Mouse (Mus musculus) hindbrain, embryonic 12.5 days (tissue): ENCODE measurements around the gene Mb. TPM values are rescaled to one million over a fixed set of nuclear protein-coding genes. Genes with fewer than 3 reads are reported as not detected.

Experiments used
- polyA plus RNA-seq: library from polyadenylated mRNA; unstranded; fragments of >200 nt; fragmentation: Nextera tagmentation; extraction: Ambion mirVana; gene quantifications from 2 replicates; pipeline ENCODE4 v1.2.1, GENCODE M21; 2016

The Mb gene
- polyA plus RNA-seq, 1 experiment from 2014 or later = 0.80 TPM

Other genes starting within 250 kb of the Mb start
- gene Zfp251, start 179.2 kb downstream of the Mb start, polyA plus RNA-seq = 38.5 and 40.1 TPM in 2 replicates
- 12.0 and 12.4 TPM in 2 replicates for gene Zfp7, start 171.4 kb downstream of the Mb start, polyA plus RNA-seq
- gene Gm49527, start 171.3 kb downstream of the Mb start, polyA plus RNA-seq = 0.94 and 1.3 TPM in 2 replicates
- gene Zfp647, start 125.2 kb downstream of the Mb start, polyA plus RNA-seq = 24.1 and 25.6 TPM in 2 replicates
- 70.2 and 72.4 TPM in 2 replicates for gene 1110038F14Rik, start 102.2 kb downstream of the Mb start, polyA plus RNA-seq
- gene Apol6, start 5.9 kb downstream of the Mb start, polyA plus RNA-seq = not detected in 2 replicates